Mouse (Mus musculus) naive thymus-derived CD4-positive, alpha-beta T cell, adult 2 months (primary cell): ENCODE results near the gene Gtf2e1.

Source experiments
- DNase-seq: peaks from one replicate; pipeline ENCODE4 v3.0.0-alpha.2; 2011; ENCODE audit warnings: low read depth

Gene Gtf2e1

DNA sequence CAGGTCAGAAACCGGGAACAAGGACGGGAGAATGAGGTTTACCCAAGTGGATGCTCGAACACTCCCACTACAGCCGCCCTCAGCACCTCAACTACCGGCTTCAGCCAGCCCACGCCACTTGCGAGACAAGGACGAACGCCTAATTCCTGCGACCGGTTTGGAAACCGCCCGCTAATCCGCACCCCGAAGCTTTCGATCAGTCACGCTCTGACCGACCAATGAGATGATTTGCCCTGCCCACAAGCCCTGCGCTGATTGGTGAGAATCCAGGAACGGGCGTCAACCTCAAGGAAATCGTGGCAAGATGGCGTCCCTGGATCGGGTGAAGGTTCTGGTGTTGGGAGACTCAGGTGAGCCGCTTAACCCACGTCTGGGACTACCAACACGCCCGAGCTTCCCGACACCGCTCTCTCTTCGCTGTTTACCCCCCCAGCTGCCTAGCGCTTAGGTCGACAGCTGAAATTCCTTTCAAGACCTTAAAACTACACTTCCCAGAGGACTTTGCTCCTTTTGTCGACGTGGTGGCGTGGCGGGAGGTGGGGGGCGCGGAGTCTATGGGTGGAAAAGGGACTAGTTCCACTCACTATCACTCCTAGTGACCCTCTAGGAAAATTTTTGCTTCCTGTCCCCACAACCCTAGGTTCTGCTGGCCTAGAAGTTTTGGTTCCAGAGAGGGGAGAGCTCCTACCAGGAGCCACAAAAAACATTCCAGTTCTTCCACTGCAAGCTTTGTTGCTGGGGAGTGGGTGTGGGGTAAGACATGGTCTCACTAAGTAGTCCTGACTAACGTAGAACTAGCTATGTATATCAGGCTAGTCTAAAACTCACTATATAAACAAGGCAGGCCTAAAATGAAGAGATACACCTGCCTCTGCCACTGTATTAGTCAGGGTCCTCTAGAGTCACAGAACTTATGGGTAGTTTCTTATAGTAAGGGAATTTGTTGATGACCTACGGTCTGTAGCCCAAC is at the start of gene Gtf2e1, which contains the start of gene Rabl3:
Gene Gtf2e1, minus strand, starts transcription at position 179 of the 970 bp plus-strand sequence.
Gene Rabl3, plus strand, starts transcription at position 275 of the 970 bp plus-strand sequence.
- peak; percentile 98 for DNase-seq

- no peak for DNase-seq
Measured at GRCm38 (mm10) chr16:37585129-37585563, 45.6 kb upstream of the Gtf2e1 start.

DNA sequence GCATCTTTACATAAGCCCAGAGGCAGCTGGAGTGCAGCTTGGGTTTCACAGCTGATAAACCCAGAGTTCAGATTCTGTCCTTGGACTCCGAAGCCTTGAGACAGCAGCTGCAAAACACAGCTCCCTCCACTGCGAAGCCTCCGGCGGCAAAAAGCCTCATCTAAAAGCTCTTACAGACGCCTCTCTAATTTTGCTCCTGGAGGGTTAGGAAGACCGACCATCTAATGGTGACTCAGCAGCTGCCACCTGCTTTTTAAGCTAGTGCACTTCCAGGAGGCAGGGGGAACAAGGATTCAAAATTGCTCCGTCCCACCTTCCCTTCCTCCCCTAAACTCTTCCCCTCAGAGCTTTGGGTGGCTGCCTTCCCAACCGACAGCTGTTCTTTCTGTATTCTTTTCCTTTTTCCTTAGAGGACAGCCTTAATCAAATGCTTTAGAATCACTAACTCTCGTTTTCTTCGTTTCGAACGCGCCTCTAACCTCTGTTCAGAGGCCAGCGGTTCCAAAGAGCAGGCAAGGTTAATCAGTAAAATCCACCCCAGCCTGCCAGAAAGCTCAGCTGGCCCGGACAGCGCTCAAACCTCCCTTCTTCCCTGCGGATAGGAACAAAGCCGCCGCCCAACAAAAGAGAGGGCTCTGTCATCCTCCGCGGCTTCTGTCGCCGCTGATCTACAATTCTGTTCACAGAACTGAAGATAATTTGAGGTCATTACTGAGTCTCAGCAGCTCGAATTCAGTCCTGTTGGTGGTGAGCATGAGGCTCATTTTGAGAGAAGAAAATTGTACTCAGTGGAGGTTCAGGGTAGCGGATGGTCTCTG is 44.8 kb upstream of the Gtf2e1 start:
- DNase-seq = no peak

- no peak for DNase-seq
Measured at GRCm38 (mm10) chr16:37583801-37584200, 44.2 kb upstream of the Gtf2e1 start.

DNA sequence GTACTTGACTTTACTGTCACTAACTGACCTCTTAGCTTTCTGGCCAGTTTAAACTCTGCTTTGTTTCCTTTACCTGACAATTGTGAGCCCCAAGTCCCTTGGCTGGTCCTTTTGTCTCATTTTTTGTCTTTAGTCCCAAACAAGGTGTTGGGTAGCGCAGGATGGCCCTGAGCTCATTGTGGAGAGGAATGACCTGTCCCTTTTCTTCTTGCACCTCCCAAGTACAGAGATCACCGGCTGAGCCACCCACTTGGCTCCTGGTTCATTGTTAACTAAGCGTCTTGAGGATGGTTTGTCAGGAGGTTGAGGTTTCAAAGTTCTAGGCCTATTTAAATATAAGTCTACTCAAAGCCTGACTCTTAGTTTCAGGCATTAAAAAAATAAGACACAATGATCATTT is 43.7 kb upstream of the Gtf2e1 start:
- no peak for DNase-seq

DNA sequence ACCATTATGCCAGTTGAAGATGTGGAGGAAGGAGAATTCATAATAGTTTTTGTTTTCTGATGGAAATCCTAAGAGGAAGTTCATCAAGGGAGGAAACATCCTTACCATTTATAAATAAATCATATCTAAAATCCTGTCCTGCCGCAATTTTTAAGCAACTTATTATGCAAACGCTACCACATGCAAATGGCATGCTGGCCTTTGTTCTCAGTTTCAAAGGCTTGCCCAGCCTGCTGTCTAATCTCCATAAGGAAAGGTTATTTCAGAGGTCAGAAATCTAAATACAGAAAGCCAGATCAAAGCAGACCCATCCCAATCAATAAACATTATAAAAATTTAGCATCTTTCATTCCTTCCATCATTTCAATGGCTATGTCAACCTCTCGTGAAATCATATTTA is 42.3 kb upstream of the Gtf2e1 start:
- no peak for DNase-seq

DNA sequence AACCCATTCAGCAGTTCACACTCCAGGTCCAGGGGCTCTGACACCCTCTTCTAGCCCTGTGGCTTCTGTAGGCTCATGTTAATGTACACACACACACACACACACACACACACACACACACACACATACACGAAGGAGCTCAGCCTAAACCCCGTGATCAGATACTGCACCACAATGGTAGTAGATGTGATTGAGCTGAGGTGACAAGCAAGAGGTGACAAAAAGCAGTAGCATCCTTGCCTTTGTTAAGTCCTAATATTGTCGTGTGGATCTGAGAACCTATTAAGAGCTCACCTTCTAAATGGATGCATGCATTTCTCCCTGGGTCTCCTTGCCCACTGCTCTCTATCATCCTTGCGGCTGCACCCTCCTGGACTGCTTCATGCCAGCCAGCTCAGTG is 41.1 kb upstream of the Gtf2e1 start:
- no peak for DNase-seq

DNA sequence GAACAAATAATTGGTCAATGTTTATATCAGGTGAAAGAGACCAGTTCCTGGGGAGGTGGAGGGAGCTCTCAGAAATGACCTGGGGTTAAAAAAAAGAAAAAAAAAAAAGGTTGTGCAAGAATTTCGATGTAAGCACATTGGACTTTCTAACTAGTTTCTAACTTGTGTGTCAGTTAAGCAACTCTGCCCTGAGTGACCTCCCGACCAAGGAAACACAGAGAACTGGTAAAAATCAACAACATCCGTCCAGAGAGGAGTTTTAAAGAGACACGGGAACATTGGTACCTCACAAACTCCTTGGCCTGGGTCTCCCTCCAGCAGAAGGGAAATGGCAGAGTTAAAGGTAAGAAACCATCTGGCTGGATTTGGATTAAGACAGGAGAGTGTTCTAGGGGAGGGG is 40.4 kb upstream of the Gtf2e1 start, which contains the start of gene Hgd:
Gene Hgd, plus strand, starts transcription at position 160 of the 400 bp plus-strand sequence.
- DNase-seq = no peak

GRCm38 (mm10) chr16:37579591-37579990 is 40.0 kb upstream of the Gtf2e1 start:
- no peak for DNase-seq

- DNase-seq = no peak
Measured at GRCm38 (mm10) chr16:37575325-37575724, 35.7 kb upstream of the Gtf2e1 start.

GRCm38 (mm10) chr16:37573061-37573460 is 33.5 kb upstream of the Gtf2e1 start:
- no peak for DNase-seq

GRCm38 (mm10) chr16:37572117-37572754 is 32.6 kb upstream of the Gtf2e1 start:
- no peak for DNase-seq

DNA sequence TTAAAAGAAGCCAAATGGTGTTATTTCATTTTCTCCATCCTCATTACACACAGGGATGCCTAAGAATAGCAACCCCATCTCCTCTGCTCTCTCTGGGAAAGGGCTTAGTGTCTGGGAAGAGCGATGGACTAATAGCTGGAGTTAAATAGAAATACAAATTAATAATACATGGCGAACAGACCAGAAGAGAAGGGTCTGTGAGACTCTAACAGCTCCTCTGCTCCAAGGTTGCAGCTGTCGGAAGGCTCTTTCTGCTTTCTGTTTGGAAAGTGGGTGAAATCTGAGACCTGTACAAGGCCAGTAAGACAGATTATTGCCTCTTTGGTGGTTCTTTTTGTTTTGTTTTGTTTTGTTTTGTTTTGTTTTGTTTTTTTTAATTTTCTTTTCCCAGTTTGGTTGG is 32.0 kb upstream of the Gtf2e1 start:
- no peak for DNase-seq

- no peak for DNase-seq
Measured at GRCm38 (mm10) chr16:37567113-37568050, 27.8 kb upstream of the Gtf2e1 start.

DNA sequence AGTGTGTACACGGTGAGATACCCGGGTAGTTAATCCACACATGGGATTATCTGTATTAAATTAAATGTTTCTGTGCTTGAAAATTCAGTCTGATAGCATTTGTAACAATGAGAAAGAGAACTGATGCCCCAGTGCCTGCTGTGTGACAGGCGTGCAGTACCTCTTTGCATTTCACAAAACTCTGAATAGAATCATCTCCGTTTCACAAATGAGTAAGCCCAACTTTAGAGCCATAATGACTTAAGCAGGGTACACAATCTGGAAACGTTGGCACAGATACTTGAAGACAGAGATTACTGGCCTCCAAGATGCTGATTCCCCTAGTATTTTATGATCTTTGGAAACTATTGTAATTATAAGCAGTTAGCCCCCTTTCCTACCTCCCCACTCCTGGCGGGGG is 26.5 kb upstream of the Gtf2e1 start:
- DNase-seq = no peak

GRCm38 (mm10) chr16:37565117-37565516 is 25.5 kb upstream of the Gtf2e1 start:
- DNase-seq = no peak

DNA sequence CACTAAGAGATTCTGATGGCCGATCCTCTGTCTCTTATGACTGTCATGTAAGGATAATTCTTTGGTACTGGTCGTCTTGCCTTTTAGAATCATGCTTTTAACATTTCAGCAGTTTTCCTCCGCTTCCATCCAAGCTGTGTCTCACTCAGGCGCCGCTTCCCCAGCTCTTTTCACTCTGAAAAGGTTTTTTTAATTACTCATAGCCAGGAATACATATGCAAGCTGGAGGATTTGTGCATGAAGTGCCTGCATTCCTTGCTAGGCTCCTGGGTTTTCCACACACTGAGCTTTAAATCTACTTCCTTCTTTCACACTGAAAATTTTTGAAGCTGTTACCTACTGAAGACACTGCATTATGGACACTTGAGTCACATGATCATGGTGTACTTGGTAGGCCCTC is 23.4 kb upstream of the Gtf2e1 start:
- DNase-seq = no peak

DNA sequence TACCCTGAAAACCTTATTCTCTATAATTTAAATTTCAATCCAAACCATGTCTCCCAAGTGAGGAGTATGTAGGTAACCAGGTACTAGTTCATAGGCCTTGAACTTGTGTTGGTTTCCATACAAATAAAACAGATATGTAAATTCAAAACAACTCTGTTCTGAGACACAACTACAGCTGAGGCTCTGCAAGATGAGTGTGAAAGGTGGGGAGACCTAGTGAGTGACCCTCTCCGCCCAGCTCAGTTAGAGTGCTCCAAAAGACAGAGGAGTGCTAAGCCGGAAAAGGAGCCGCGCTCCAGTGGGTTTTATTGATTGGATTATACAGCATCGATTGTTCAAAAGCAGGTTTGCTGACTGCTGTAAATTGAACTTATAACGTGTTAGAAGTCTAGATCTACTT is 22.8 kb upstream of the Gtf2e1 start:
- no peak for DNase-seq

- DNase-seq = no peak
Measured at GRCm38 (mm10) chr16:37552824-37553223, 13.2 kb upstream of the Gtf2e1 start.

- DNase-seq = no peak
Measured at GRCm38 (mm10) chr16:37550981-37551380, 11.4 kb upstream of the Gtf2e1 start.

GRCm38 (mm10) chr16:37550266-37550665 is 10.7 kb upstream of the Gtf2e1 start:
- DNase-seq = no peak
